Mouse (Mus musculus): ENCODE data around the gene Cggbp1.
"Not testable (repeated sequence)": the region's sequence is repeated elsewhere in the genome, so short reads cannot be mapped to it uniquely, and the experiment has no call there.

The Cggbp1 gene

DNA sequence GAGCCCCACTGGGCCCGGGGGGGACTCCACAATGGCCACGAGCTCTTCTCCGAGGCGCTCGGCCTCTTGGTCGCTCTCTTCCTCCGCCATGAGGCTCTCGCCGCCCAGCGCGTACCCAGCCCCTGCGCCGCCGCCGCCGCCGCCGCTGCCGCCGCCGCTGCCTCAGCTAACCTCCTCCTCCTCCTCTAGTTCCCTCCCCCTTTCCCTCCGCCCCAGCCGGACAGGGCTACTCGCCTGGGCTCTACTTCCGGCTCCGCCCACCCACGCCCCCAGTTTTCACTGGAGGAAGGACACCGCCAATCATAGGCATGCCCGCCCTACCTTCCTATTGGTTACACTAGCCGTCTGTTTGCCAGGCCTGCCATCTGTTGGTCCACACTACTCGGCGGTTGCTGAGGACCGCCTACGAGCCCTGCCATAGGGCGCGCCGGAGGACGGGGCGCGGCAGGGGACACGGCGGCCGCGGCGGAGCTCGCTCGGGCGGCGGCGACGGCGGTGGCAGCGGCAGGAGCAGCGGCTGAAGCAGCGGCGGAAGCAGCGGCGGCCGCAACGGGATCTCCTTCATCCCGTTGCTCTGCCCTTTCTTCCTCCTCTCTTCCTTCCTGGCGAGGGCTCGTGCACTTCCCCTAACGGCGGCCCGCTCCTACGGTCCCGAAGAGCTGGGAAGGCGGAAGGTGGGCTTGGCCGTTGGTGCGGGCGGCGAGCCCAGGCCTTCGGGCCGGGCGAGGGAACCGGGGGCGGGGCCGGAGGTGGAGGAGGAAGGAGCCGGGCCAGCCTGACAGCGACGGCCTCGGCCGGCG, at the start of gene Cggbp1, which contains the start of gene Zfp654:
Gene Cggbp1 (plus strand): TSS at position 434 of the 800 bp plus-strand sequence.
Gene Zfp654 (minus strand): TSS at position 90 of the 800 bp plus-strand sequence.
- peak; percentile 100 for DNase-seq (ENCODE audit: low spot score in 2 of 2)

DNA sequence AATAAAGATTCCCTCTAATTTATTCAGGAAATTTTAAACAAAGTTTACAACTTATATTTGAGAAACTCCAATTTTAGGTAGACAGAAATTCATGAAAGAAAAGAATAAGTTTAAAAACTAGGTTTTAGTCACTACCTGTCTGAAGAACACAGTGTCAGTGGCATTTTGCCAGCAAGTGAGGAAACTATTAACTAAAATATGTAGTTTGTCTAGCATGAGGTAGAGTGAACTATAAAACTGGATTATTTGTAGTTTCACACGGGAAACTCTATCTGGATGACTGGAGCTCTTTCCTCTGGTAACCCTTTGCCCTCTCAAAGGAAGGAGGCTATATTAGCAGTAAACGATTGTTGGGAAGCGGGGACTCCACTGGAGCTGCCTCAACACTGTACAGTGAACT, 48.8 kb upstream of the Cggbp1 start:
- no peak for DNase-seq (ENCODE audit: low spot score in 2 of 2)

- DNase-seq (ENCODE audit: low spot score in 2 of 2) = no peak
Observed at GRCm38 (mm10) chr16:64817094-64817765, 34.6 kb upstream of the Cggbp1 start.

GRCm38 (mm10) chr16:64823890-64824289, 27.9 kb upstream of the Cggbp1 start:
- DNase-seq (ENCODE audit: low spot score in 2 of 2) = no peak

- no peak for DNase-seq (ENCODE audit: low spot score in 2 of 2)
Observed at GRCm38 (mm10) chr16:64824474-64824873, 27.3 kb upstream of the Cggbp1 start.

GRCm38 (mm10) chr16:64830291-64830690, 21.5 kb upstream of the Cggbp1 start:
- DNase-seq (ENCODE audit: low spot score in 2 of 2) = no peak

GRCm38 (mm10) chr16:64835996-64836545, 15.7 kb upstream of the Cggbp1 start:
- no peak for DNase-seq (ENCODE audit: low spot score in 2 of 2)

GRCm38 (mm10) chr16:64836709-64837108, 15.1 kb upstream of the Cggbp1 start:
- no peak for DNase-seq (ENCODE audit: low spot score in 2 of 2)

GRCm38 (mm10) chr16:64841481-64842373, 10.1 kb upstream of the Cggbp1 start:
- DNase-seq (ENCODE audit: low spot score in 2 of 2) = no peak

DNA sequence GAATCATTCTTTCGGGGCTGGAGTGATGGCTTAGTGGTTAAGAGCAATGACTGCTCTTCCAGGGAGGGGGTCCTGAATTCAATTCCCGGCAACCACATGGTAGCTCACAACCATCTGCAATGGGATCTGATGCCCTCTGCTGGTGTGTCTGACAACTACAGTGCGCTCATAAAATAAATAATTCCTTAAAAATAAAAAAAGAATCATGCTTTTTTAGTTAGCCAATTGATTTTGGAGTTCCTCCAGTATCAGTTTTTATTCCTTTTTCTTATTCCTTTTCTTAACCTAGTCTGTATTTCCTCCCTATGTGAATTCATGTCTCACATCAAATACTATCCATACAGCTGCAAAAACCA, 9.4 kb upstream of the Cggbp1 start:
- DNase-seq (ENCODE audit: low spot score in 2 of 2) = no peak

DNA sequence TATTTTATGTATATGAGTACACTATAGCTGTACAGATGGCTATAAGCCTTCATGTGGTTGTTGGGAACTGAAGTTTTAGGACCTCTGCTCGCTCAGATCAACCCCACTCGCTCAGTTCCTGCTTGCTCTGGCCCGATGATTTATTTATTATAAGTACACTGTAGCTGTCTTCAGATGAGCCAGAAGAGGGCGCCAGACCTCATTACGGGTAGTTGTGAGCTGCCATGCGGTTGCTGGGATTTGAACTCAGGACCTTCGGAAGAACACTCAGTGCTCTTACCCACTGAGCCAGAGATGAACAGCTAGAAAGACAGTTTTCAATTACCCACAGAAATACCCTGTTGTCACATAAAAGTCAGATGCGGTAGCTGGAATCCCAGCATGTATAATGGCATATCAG, 5.8 kb upstream of the Cggbp1 start:
- DNase-seq (ENCODE audit: low spot score in 2 of 2) = no peak

- DNase-seq (ENCODE audit: low spot score in 2 of 2) = peak in 1 of 2 experiments; percentile 15
Observed at GRCm38 (mm10) chr16:64850287-64851084, 1.3 kb upstream of the Cggbp1 start.

DNA sequence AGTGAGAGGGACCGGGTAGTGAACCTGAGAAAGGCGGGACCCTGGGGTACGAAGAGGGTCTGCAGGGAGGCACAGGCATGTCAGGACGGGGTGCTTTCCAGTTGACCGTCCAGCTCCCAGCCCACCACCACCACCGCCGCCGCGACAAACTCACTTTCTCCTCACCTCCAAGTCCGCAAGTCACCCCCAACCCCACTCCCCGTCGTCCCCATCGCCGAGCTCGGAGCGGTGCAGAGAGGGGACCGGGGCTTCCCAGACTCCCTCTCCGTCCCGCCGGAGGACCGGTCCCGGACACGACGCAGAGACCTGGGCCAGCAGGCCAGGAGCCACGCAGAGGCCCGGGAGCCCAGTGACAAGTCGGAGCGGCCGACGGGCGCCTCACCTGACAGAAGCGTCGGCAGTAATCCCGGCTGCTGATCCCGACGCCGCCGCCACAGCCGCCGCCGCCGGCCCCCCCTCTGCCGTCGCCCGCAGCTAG, 672 bp upstream of the Cggbp1 start:
- DNase-seq (ENCODE audit: low spot score in 2 of 2) = no peak

DNA sequence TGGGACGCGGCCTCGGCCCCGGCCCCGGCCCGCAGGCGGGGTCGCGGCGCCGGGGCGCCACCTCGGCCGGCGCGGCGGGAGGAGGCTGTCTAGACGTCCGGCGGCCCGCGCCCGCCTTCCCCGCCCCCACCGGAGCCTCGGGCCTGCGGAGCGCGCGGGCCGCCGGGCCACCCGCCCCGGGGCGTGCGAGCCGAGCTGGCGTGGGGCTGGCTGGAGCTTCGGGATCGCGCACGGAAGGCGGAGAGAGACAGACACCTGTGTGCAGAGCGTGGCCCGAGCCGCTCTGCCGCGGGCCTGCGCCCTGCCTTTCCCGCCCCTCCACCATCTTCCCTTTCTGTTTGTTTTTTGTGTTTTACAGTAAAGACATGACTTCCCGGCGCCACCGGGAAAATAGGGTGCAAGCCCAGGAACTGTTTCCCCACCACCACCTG, 660 bp downstream of the Cggbp1 start:
- DNase-seq (ENCODE audit: low spot score in 2 of 2) = peak; percentile 7 to 13

DNA sequence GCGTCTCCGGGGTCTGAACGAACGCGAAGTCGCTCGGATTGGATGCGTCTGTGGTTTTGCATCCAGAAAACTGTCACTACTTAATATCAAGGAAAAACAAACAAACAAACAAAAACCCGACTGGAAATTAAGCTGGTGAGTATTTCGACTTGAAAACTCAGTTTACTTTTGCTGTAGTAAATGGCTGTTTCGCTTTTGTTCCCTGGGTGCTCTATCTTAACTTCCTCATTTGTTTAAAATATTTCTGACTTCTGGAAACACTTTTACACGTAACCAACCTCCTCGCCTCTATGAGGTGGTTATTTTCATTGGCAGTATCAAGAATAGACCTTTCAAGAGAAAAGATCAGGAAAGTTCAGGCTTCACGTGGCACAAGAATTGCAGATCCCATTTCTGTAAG, 1.1 kb downstream of the Cggbp1 start:
- no peak for DNase-seq (ENCODE audit: low spot score in 2 of 2)

DNA sequence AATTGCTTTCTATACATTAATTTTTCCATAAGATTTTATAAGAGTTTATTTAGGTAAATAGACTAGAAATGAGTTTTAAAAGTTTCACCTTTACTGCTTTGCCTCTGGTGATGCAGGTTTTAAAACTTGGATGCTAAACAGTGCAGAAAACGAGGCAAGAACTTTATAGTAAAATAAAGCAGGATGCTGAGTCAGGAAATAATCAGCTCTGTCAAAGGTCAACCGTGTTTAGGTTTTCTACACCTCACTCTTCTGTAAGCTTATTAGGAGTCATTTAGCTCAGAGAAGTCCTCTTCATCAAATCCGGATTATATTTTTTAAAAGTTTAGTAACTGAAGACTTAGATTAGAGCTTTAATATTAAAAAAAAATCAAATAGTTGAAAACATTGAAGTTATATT, 5.2 kb downstream of the Cggbp1 start:
- no peak for DNase-seq (ENCODE audit: low spot score in 2 of 2)

- not testable (repeated sequence) for DNase-seq (ENCODE audit: low spot score in 2 of 2)
Observed at GRCm38 (mm10) chr16:64865841-64866240, 14.0 kb downstream of the Cggbp1 start.

GRCm38 (mm10) chr16:64868613-64869012, 16.8 kb downstream of the Cggbp1 start:
- no peak for DNase-seq (ENCODE audit: low spot score in 2 of 2)

- no peak for DNase-seq (ENCODE audit: low spot score in 2 of 2)
Observed at GRCm38 (mm10) chr16:64869621-64870020, 17.8 kb downstream of the Cggbp1 start.

GRCm38 (mm10) chr16:64872296-64872695, 20.5 kb downstream of the Cggbp1 start:
- DNase-seq (ENCODE audit: low spot score in 2 of 2) = no peak

GRCm38 (mm10) chr16:64872841-64873240, 21.0 kb downstream of the Cggbp1 start:
- no peak for DNase-seq (ENCODE audit: low spot score in 2 of 2)
